Mouse (Mus musculus) heart, postnatal 36 days (tissue): Measurements from ENCODE around the gene Gm42906. TPM values are rescaled to one million over a fixed set of nuclear protein-coding genes. Genes with fewer than 3 reads are reported as not detected.

Experiments
- DNase-seq, 2 experiments: peaks; one replicate each; pipeline ENCODE4 v3.0.0; 2021 to 2022
- intact Hi-C: fragments of 180-260 bp; cut with DNase I; formaldehyde crosslinking; loops from one replicate; pipeline ENCODE4 v1.15.1; 2025
- total RNA-seq, 2 experiments: library from RNA; stranded (reverse); gene quantifications; 2 replicates each; pipeline ENCODE4 v1.2.3; 2021

Gm42906 gene
- 1 to 10 TPM; 2.8 to 4.4 TPM for total RNA-seq

DNA sequence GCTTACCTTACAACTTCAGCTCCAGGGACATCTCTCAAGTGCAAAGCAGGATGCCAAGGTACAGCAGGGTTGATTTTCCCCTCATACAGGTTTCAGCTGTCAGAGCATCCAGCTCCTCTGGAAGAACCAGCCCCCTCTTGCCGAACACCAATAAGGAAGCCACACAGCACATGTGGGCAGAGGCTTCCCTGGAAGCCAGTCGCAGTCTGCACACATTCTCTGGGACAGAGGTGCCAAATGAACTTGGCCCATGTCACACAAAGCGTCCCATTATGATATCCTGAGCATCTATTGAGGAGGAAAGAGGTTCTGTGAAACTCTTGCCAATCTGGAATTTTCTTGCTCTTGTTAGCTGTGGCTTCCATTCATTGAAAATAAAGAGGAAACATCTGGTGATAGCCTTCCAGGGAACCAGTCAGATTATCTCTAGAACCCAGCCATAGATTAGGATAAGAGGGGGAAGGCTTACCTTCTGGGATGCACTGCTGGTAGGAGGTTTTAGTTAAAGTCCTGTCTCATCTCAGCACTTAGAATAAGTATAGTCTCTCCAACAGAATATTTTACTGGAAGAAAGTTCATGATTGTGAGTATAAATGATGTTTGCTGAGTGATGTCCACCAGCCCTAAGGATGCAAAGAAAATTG lies at the start of gene Gm42906:
Gene Gm42906 (minus strand): TSS at position 51 of the 644 bp plus-strand sequence.
- intact Hi-C loops = no loop called here
- DNase-seq = no peak

DNA sequence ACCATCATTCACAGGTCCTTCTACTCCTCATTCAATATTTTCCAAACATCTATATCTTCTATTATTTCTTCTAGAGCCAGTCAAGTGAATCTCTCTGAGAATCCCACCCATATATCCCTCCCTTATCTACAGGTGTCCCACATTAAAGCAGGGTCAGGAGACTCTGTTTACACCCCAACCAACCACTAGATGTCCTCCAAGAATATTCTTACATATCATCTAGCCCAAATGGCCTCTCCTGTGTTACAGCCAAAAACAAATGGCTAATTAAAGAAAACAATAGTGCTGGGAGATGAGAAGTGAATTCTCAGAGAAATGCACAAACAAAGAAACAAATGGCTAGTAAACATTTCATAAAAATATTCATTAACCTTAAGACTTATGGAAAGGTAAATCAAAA lies 17.7 kb upstream of the Gm42906 start:
- no peak for DNase-seq
- intact Hi-C loops = no loop called here

DNA sequence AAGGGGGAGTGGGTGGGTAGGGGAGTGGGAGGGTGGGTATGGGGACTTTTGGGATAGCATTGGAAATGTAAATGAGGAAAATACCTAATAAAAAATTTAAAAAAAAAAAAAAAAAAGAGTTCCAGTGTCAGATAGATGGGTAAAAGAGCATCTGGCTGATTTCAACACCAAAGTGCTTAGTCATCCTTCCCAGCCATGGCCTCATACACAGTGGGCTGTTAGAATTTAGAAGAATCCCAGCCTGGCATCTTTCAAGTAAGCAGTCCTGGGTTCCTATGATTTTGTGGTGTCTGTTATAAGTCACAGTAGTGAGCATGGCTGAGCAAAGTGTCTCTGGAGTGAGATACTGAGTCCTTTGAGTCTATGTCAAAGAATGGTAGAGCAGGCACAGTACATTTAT lies 7.1 kb upstream of the Gm42906 start:
- no peak for DNase-seq
- intact Hi-C loops = no loop called here

DNA sequence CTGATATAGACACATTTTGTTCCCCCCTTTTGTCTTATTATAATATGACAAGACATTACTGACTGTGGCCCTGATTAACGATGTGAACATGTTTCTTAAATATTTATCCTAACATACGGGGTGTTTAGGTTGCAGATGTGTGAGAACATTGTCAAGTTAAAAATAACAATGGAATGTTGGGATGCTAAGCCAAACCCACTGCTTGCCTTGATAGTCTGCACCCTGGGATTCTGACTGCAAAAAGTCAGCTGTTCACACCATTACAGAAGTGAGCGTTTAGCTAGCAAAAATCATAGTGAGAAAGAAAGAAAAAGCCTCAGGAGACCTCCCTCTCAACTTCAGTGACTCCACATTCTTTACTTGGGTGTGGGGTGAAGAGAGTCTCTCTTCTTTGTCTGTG lies 1.5 kb downstream of the Gm42906 start:
- no peak for DNase-seq
- intact Hi-C loops = no loop called here

DNA sequence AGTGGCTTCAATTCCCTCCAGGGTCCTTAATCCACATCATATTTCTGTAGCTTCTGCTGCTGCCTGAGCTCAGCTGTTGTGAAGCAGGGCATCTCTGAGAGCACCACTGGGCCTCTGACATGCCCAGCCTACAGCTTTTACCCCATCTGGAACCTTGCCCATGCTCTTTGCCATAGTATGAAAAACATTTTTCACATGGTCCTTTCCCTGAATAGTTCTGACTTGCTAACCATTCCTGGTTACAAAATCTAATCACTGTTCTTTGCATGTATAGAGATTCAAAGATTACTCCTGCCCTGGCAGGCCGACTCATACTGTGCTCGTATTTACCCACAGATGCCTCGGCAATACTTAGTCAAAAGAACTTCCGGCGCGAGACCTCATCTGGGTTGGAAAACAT lies 5.3 kb downstream of the Gm42906 start:
- no peak for DNase-seq

DNA sequence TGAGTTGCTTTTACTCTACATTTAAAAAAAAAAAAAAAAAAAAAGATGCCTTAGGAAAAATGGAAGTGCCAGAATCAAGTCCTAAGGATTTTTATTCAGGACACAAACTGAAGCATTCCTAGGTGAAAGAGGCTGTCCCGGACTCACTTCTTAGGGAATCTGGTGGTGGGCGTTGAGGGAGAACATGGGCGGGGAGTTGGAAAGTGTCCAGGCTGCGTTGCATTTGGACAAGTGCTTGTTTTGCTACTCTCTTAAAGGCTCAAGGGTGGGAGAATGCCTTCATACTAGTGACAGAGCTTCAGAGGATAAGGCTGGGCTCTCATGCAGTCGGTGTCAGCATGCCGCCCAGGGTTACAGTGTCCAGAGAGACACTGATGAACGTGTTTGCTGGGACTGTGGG lies 6.1 kb downstream of the Gm42906 start:
- intact Hi-C loops = no loop called here
- DNase-seq = peak in 1 of 2 experiments; percentile 16

More for the DNA sequence above, 5.3 kb downstream of the Gm42906 start:
- intact Hi-C loops = no loop called here

DNA sequence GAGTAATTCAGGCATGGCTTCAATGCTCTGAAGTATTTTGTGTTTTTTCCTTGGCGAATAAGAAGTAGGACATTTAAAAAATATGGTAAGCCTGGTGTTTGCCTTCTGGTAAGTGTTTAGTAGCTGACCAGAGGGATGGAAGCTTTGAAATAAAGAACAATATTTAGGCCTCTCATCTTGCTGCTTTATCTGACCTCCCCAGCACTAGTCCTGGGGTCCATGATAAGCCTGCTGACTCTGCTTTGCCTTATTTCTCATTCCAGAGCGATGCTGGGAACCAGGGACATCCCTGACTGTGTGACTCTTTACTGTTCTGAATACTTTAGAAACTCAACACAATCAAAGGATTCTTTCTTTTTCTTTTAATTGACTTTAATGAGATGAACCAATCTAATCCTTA lies 9.4 kb downstream of the Gm42906 start:
- DNase-seq = no peak
- intact Hi-C loops = no loop called here

DNA sequence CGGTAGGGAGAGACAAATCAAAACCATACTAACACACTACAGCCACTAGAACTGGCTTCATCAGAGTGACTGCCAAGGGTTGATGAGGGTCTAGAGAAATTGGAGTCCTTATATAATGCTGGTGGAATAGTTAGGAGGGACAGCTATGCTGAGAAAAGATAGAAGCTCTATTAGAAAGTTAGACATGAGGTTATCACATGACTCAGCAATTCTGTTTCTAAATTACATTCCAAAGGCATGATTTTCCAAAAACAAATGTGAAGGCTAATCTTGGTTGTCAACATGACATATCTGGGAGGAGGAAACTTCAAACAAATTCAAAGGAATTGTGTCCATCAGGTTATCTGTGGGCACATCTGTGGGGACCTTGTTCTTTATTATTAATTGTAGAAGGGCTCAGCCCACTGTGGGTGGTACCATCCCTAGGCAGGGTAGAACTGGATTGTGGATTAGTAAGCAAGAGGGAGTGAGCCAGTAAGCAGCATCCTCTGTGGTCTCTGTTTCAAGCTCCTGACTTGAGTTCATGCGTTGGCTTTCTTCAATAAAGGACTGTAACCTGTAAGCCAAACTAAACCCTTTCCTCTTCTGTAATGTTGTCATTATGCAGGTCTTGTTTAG lies 10.4 kb downstream of the Gm42906 start:
- no peak for DNase-seq
- intact Hi-C loops = no loop called here

DNA sequence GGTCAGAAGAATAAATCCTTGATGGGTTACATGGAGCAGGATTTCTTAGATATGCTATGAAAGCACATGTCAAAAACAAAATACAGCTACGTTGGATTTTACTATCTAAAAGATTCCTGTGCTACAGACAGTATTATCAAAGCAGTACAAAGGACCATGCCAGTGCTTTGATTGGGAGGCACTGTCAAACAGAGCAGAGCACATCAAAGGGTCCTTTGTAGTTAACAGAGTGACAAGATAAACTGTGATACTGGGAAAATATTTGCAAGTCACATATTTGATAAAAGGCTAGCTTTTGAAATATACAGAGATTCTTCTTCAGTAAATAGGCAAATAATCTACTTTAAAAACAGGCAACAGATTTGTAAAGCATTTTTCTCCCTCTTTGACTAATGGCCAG lies 11.0 kb downstream of the Gm42906 start:
- intact Hi-C loops = no loop called here
- DNase-seq = no peak

DNA sequence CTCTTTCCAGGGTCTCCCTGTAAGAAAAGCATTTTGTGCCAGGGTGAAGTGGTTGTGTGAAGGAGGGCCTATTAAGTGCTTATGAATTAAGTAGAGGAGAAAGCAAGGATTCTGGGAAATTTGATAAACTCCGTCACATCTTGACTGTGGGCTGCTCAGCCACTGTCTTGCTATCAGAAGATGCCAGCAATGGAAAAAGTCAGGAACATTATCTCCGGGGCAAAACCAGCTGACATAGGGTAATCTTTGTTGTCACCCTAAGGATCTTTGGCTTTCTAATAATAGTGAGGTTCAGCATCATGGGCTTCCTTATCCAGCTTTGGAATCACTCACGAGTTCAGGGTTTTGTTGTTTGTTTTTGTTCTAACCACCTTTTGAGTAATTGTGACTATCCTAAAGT lies 14.3 kb downstream of the Gm42906 start:
- intact Hi-C loops = no loop called here
- DNase-seq = no peak

DNA sequence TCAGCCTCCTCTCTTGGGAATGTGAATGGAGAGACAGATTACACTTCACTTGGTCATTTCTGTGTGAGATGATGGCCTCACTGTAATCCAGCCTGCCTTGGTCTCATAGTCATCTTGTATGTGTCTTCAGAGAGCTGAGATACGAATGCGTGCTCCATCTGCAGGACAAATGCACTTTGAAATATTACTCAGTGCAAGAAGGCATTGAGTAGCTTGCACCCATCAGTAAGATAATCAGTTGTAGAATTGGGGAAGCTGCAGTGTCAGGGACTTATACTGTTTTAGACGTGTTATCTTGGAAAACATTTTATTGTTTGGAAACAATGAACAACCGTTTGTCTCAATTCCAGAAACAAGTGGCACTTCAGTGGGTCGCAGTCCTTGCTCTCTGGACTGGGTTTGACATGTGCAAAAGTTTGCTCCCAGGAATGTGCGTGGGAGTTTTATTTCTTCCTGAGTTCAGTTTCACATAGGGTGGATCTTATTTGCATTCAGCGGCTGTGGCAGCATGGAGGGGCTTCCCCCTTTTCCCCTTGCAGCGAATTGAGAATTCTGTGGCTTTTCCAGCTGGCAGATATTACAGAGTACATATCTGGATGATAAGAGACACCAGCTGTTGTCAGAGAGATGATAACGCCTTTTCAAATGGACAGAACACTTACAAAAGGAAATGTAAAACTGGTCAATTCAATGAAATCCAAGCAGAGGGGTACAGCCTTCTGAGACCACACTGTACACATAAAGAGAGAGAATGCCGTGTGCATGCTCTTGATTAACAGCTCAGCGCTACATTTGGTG lies 15.1 kb downstream of the Gm42906 start:
- intact Hi-C loops = no loop called here
- DNase-seq = no peak

DNA sequence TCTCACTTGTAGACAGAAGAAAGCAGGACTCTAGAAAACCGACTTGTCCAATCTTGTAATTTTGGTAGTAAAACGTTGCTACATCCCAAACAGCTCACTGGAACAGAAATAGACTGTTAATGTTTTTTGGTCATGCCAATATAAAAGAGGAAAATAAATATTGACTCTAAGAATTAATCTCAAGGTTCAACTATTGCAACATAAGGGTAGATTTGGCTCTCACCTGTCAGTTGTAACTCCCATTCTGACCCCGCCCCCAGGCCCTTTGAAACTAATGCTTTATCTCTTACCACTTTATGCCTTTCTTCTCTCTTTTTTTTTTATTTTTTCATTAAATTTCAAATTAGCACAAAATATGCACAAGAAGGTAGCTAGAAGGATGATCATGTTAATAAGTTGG lies 18.0 kb downstream of the Gm42906 start:
- intact Hi-C loops = no loop called here
- DNase-seq = no peak

DNA sequence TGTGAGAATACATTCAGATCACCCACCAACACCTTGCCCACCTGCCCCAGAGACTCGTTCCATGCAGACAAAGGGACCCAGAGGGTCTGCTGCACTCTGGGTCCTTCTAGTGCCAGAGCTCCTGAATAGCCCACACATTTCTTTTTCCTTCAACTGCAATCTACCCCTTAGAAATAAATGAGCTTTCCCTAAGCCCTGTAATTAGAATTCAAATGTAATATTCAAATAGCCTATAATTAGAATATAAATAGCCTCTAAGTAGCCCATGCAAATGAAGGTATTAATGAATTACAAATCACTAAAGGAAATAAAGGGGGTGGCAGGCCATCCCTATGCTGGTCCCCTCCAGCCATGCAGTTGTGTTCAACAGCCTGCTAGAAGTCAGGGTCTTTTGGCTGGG lies 18.7 kb downstream of the Gm42906 start:
- no peak for DNase-seq
- intact Hi-C loops = no loop called here

DNA sequence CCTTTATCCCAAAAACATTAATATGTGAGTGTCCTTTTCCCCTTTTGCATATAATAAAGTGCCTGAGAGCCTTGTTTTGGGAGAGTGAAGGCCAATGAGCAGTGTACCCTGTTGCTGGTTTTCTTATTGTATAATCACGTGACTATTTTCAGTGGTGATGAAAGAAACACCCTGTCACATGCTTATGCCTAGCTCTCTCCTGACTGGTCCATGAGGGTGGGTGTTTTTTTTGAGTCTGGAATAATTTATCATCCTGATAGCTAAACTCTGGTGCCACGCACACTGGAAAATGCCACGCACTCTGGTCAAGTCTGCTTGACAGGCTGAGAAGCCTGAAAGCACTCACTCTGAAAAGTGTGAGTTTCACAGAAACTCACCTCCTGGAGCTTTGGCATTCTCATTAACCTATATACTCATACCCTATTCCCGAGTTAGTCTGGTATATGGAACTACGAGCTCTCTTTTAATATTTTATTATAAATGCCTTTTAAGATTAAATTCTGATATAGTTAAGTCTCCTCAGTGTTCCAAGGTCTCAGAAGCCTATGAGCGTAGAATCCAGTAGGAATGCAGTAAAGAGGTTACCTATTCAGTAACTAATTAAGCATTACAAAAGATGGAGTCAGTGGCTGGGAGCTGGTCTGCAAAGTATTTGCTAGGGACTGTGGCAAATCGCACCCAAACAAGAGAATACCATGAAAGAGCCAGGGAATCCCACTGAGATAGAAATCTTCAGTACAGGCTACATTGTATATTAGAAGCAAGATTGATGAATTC lies 19.7 kb downstream of the Gm42906 start:
- no peak for DNase-seq
- intact Hi-C loops = no loop called here

DNA sequence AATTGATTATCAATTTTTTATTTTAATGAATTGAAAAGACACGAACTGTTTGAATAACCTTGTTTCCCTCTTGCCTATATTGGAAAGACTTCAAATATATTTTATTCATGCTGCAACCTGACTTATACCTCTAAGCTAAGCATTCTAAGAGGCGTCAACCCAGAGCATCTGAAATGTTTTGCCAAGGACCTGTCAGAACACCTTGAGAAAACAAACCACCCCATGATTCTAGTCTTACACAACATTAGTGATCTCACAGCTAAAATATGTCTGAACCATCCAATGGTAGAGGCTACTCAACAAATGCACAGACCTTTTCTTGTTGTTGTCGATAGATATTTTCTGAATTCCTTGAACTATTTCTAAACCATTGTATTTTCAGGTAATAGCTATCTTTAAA lies 20.5 kb downstream of the Gm42906 start:
- no peak for DNase-seq
- intact Hi-C loops = no loop called here

DNA sequence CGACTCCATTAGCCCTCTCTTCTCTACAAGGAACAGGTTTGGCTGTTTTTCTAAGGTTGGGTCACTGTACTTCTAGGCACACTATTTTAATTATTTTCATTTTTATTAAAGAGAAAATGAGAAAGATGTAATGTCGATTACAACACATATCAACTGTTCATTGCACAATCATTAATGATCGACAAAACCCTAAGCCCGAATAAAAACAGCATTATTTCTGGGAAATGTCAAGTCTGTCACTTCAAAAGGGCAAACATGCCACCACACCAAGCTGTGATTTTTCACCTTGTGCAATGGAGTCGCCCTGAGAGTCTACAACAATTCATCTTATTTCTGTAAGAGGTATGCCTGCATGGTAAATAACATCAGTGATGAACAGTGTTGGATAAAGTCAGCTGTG lies 21.7 kb downstream of the Gm42906 start:
- no peak for DNase-seq
- intact Hi-C loops = no loop called here

DNA sequence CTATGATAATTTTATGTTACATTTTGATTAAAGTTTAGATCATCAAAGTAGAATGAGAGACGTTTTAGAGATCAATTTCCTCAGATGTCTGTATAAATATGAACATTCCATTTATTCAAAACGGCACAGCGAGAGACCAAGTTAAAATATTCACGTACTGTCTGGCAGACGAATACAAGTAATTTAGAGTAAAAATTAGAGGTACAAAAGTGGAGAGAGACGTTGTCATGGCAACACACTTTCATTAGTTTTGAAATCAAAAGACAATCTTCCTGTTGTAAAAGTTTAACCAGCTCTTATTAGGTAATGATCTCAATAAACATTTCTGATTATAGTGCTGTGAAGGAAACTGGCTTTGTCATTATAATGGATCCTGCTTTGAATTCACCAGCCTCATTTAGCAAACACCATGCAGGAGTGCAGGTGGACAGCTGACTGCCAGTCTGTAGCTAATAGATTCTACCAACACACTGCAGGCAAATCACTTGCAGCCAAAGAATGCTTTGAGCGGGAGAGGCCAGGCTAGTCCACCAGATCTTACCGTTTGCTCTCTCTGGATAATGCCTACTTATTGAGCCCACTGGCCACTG lies 22.6 kb downstream of the Gm42906 start:
- DNase-seq = no peak
- intact Hi-C loops = no loop called here

DNA sequence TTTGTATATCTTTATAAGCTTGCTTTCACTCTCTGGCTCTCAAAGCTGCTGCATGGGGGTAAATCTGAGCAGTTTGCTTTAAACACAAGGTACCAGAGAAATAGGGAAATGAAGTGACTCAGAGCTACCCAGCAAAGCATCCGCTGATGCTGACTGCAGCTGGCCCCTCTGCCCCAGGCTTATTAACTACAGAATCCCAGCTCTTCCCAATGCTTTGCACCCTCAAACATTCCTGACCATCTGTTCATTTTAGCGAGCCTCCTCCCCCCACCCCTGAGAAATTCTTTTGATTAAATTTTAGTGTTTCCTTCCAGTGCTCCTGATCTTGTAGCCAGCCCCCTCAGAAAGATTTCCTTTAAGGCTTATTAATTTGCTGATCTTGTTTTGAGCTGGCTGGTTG lies 24.4 kb downstream of the Gm42906 start:
- intact Hi-C loops = no loop called here
- DNase-seq = no peak

DNA sequence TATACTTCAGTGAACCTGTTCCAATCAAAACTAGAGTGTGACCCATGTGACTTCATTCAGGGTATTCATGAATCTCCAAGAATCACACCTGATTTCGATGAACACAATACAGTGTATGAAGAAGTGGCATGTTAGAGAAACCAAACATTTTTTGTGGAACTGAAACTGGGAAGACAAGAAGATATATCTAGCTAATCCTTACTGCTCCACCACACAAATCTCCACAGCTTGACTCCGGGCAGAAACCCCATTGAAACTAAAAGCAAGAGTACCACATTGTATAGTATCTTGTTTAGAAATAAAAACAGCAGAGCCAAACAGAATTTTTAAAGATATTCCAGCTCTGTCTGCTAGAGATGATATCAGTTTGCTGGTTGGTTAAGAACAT lies 27.4 kb downstream of the Gm42906 start:
- no peak for DNase-seq
- intact Hi-C loops = no loop called here

DNA sequence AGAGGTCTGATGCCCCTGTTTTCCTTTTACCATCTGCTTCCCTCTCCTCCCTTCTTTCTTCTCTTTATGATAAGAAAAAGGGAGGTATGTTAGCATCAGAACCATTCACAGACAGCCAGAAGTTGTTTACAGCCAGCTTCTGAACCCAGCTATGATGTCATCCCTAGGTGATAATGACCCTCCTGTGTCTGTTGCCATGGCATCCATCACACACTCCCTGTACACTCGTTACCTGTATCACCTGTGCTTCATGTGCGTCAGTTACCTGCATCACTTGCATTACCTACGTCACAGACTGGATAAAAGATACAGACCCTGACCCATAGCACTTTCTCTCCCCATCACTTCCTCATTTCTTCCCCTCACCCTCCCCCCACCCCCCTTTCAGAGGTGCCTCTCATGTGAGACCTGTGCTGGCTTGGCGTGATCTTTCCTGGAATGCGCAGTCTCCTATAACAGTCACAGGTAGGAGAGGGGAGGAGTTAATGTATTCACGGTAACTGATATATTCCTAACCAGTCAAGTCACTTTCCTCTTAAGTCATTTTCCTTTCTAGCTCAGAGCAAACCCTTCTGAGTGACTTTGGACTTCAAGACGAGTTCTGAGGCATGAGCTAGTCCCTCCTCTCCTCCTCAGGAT lies 27.9 kb downstream of the Gm42906 start:
- intact Hi-C loops = no loop called here
- no peak for DNase-seq
